Mouse (Mus musculus) erythroblast, embryonic 14.5 days (primary cell): ENCODE measurements around the gene Kat2a. TPM values are rescaled to one million over a fixed set of nuclear protein-coding genes. Genes with fewer than 3 reads are reported as not detected.

ENCODE experiments used
- H3K27me3 ChIP-seq: 2 replicates; pipeline ENCODE4 v1.6.1; 2012; ENCODE audit warnings: inconsistent platforms; ENCODE audit not compliant: control insufficient read depth
- H3K36me3 ChIP-seq: 2 replicates; pipeline ENCODE4 v1.6.1; 2012; ENCODE audit warnings: mild to moderate bottlenecking, inconsistent platforms; ENCODE audit not compliant: control insufficient read depth
- H3K4me1 ChIP-seq: 2 replicates; pipeline ENCODE4 v1.6.1; 2012; ENCODE audit warnings: inconsistent platforms; ENCODE audit not compliant: control insufficient read depth
- H3K4me3 ChIP-seq: replicated peaks from 2 replicates; pipeline ENCODE3; 2012; ENCODE audit warnings: moderate library complexity, mild to moderate bottlenecking, inconsistent platforms
- H3K9me3 ChIP-seq: 2 replicates; pipeline ENCODE4 v1.6.1; 2012; ENCODE audit warnings: low read length, inconsistent platforms, mixed read lengths; ENCODE audit not compliant: control insufficient read depth
- GATA1 ChIP-seq: IDR thresholded peaks from 2 replicates; pipeline ENCODE4 v1.6.1; 2012; ENCODE audit warnings: low read length, inconsistent platforms, mixed read lengths
- TAL1 ChIP-seq: IDR thresholded peaks from 3 replicates; pipeline ENCODE4 v1.6.1; 2012; ENCODE audit warnings: low read length, inconsistent platforms, mixed read lengths
- polyA plus RNA-seq: library from polyadenylated mRNA; stranded (reverse); fragments of >175 nt; gene quantifications from 2 replicates; pipeline ENCODE4 v1.2.3, GENCODE M21; 2012

Gene Kat2a
- polyA plus RNA-seq, 1 experiment = 0.77 TPM

GRCm38 (mm10) chr11:100703851-100704531, 8.3 kb downstream of the Kat2a start, which contains the start of gene Dhx58:
Gene Dhx58, minus strand, starts transcription at chr11:100704271.
- Histone ChIP-seq H3K4me1 (peaks cover 30% of the 10 kb centered on the region), H3K27me3 (no peaks in the 10 kb centered on the region), H3K4me3 (peak within 1 kb of the TSS; percentile 31), H3K9me3 (no peaks in the 10 kb centered on the region), H3K36me3 (peaks cover 40% of the 10 kb centered on the region)
- TF ChIP-seq TAL1 (no peak), GATA1 (no peak)

- Histone ChIP-seq H3K4me1 (peaks cover 30% of the 10 kb centered on the region), H3K27me3 (no peaks in the 10 kb centered on the region), H3K36me3 (peaks cover 34% of the 10 kb centered on the region), H3K9me3 (no peaks in the 10 kb centered on the region), H3K4me3 (no peak overlapping the region)
- TF ChIP-seq TAL1 (no peak), GATA1 (no peak)
Measured at GRCm38 (mm10) chr11:100703366-100703765, 8.9 kb downstream of the Kat2a start.

GRCm38 (mm10) chr11:100702906-100703305, 9.4 kb downstream of the Kat2a start:
- TF ChIP-seq TAL1 (no peak), GATA1 (no peak)
- Histone ChIP-seq H3K9me3 (no peaks in the 10 kb centered on the region), H3K36me3 (peaks cover 29% of the 10 kb centered on the region), H3K4me1 (peaks cover 30% of the 10 kb centered on the region), H3K27me3 (no peaks in the 10 kb centered on the region), H3K4me3 (peak overlapping the region; percentile 48)

- Histone ChIP-seq H3K4me3 (peak overlapping the region; percentile 48), H3K4me1 (peaks cover 30% of the 10 kb centered on the region), H3K36me3 (peaks cover 23% of the 10 kb centered on the region)
Measured at GRCm38 (mm10) chr11:100702081-100702851, 10.0 kb downstream of the Kat2a start.

GRCm38 (mm10) chr11:100701301-100701700, 11.0 kb downstream of the Kat2a start:
- TF ChIP-seq TAL1 (no peak), GATA1 (no peak)
- Histone ChIP-seq H3K36me3 (peaks cover 17% of the 10 kb centered on the region), H3K27me3 (no peaks in the 10 kb centered on the region), H3K4me3 (peak overlapping the region; percentile 24), H3K4me1 (peaks cover 30% of the 10 kb centered on the region), H3K9me3 (no peaks in the 10 kb centered on the region)

More at GRCm38 (mm10) chr11:100702081-100702851, 10.0 kb downstream of the Kat2a start:
- Histone ChIP-seq H3K9me3 (no peaks in the 10 kb centered on the region), H3K27me3 (no peaks in the 10 kb centered on the region)
- TF ChIP-seq TAL1 (no peak), GATA1 (no peak)

- Histone ChIP-seq H3K9me3 (no peaks in the 10 kb centered on the region), H3K4me1 (peaks cover 30% of the 10 kb centered on the region), H3K36me3 (peaks cover 11% of the 10 kb centered on the region), H3K27me3 (no peaks in the 10 kb centered on the region), H3K4me3 (no peak overlapping the region)
- no peak for TF ChIP-seq GATA1
- no peak for TF ChIP-seq TAL1
Measured at GRCm38 (mm10) chr11:100700710-100701109, 11.6 kb downstream of the Kat2a start.

- TF ChIP-seq TAL1 = no peak
- no peak for TF ChIP-seq GATA1
- Histone ChIP-seq H3K4me3 (no peak overlapping the region), H3K9me3 (no peaks in the 10 kb centered on the region)
Measured at GRCm38 (mm10) chr11:100697921-100698320, 14.3 kb downstream of the Kat2a start.

GRCm38 (mm10) chr11:100694926-100695325, 17.3 kb downstream of the Kat2a start:
- H3K9me3 ChIP-seq = no peaks in the 10 kb centered on the region
- TF ChIP-seq GATA1 = no peak
- TF ChIP-seq TAL1 = no peak
- H3K4me3 ChIP-seq = no peak overlapping the region
- H3K27me3 ChIP-seq = peaks cover 35% of the 10 kb centered on the region
- peaks cover 2% of the 10 kb centered on the region; the same call in 1 of the 2 replicates for H3K4me1 ChIP-seq
- H3K36me3 ChIP-seq = no peaks in the 10 kb centered on the region

More at GRCm38 (mm10) chr11:100697921-100698320, 14.3 kb downstream of the Kat2a start:
- H3K4me1 ChIP-seq = peaks cover 18% of the 10 kb centered on the region
- no peaks in the 10 kb centered on the region for H3K36me3 ChIP-seq
- H3K27me3 ChIP-seq = peaks cover 7% of the 10 kb centered on the region

- TF ChIP-seq TAL1 = no peak
- no peak for TF ChIP-seq GATA1
- Histone ChIP-seq H3K4me3 (no peak overlapping the region), H3K4me1 (peaks cover 2% of the 10 kb centered on the region; the same call in 1 of the 2 replicates), H3K27me3 (peaks cover 35% of the 10 kb centered on the region), H3K9me3 (no peaks in the 10 kb centered on the region), H3K36me3 (no peaks in the 10 kb centered on the region)
Measured at GRCm38 (mm10) chr11:100693154-100693553, 19.1 kb downstream of the Kat2a start.
